Mouse (Mus musculus) MEL (cell line): ENCODE data around the gene Adamts7. TPM values are rescaled to one million over a fixed set of nuclear protein-coding genes. Genes with fewer than 3 reads are reported as not detected.

Source experiments
- DNase-seq: peaks from one replicate; pipeline ENCODE4 v3.0.0; 2011; ENCODE audit warnings: low read depth, low spot score
- H3K27ac ChIP-seq: 2 replicates; pipeline ENCODE4 v1.5.1; 2012; ENCODE audit warnings: low read depth, mild to moderate bottlenecking, control low read depth, low read length, moderate library complexity; ENCODE audit not compliant: control insufficient read depth
- H3K27me3 ChIP-seq, 2 experiments: fragments of 150-350 bp in 1 of 2; sonication (generic) in 1 of 2; 2 replicates each; pipeline ENCODE4 v1.6.1; 2012; ENCODE audit warnings: low read length in 2 of 2, mild to moderate bottlenecking in 2 of 2, improper control_type of control experiment in 1 of 2, moderate library complexity in 1 of 2; ENCODE audit not compliant: insufficient read depth in 2 of 2, control insufficient read depth in 1 of 2
- H3K36me3 ChIP-seq, 2 experiments: 2 replicates each; pipeline ENCODE4 v1.6.1; 2012 to 2014; ENCODE audit warnings: low read length in 2 of 2, improper control_type of control experiment in 1 of 2, inconsistent platforms in 1 of 2, mild to moderate bottlenecking in 1 of 2; ENCODE audit not compliant: insufficient read depth in 2 of 2, control insufficient read depth in 1 of 2
- H3K4me1 ChIP-seq, 2 experiments: fragments of 150-350 bp in 1 of 2; sonication (generic) in 1 of 2; 2 replicates each; pipeline ENCODE4 v1.6.1; 2012; ENCODE audit warnings: low read length in 2 of 2, improper control_type of control experiment in 1 of 2, mild to moderate bottlenecking in 1 of 2; ENCODE audit not compliant: insufficient read depth in 2 of 2, control insufficient read depth in 1 of 2
- H3K4me3 ChIP-seq, 2 experiments: fragments of 150-350 bp in 1 of 2; sonication (generic) in 1 of 2; 2 replicates each; pipeline ENCODE4 v1.5.1; 2012; ENCODE audit warnings: low read depth in 2 of 2, low read length in 2 of 2, mild to moderate bottlenecking in 2 of 2, moderate library complexity in 2 of 2, control low read depth in 1 of 2, improper control_type of control experiment in 1 of 2; ENCODE audit not compliant: control insufficient read depth in 1 of 2, insufficient read depth in 1 of 2
- H3K79me2 ChIP-seq: 2 replicates; pipeline ENCODE4 v1.6.1; 2012; ENCODE audit warnings: mild to moderate bottlenecking, low read length, moderate library complexity; ENCODE audit not compliant: control insufficient read depth, poor library complexity, insufficient read depth
- H3K9ac ChIP-seq: 2 replicates; pipeline ENCODE4 v1.6.1; 2012; ENCODE audit warnings: low read depth, mild to moderate bottlenecking, control low read depth, low read length, moderate library complexity; ENCODE audit not compliant: control insufficient read depth, poor library complexity, severe bottlenecking
- H3K9me3 ChIP-seq: fragments of 150-350 bp; sonication (generic); replicated peaks from 2 replicates; pipeline ENCODE4 v1.6.1; 2012; ENCODE audit warnings: mild to moderate bottlenecking, low read length, improper control_type of control experiment, moderate library complexity; ENCODE audit not compliant: insufficient read depth
- BHLHE40 ChIP-seq: IDR thresholded peaks from 2 replicates; pipeline ENCODE4 v1.6.1; 2012; ENCODE audit warnings: low read depth, mild to moderate bottlenecking, inconsistent platforms, low read length, improper control_type of control experiment, borderline replicate concordance
- E2F4 ChIP-seq: IDR thresholded peaks from 2 replicates; pipeline ENCODE4 v1.6.1; 2011; ENCODE audit warnings: low read depth, low read length, improper control_type of control experiment, borderline replicate concordance
- EP300 ChIP-seq, 2 experiments: IDR thresholded peaks; 2 replicates each; pipeline ENCODE4 v1.6.1; 2011; ENCODE audit warnings: improper control_type of control experiment in 2 of 2, low read length in 2 of 2, low read depth in 1 of 2, mild to moderate bottlenecking in 1 of 2
- ETS1 ChIP-seq: IDR thresholded peaks from 2 replicates; pipeline ENCODE4 v1.6.1; 2012; ENCODE audit warnings: low read depth, mild to moderate bottlenecking, inconsistent platforms, low read length, improper control_type of control experiment, moderate library complexity
- GATA1 ChIP-seq: IDR thresholded peaks from 2 replicates; pipeline ENCODE4 v1.6.1; 2011; ENCODE audit warnings: low read depth, low read length, improper control_type of control experiment
- MAFK ChIP-seq: IDR thresholded peaks from 2 replicates; pipeline ENCODE4 v1.6.1; 2011; ENCODE audit warnings: low read depth, mild to moderate bottlenecking, low read length, improper control_type of control experiment, borderline replicate concordance
- MAZ ChIP-seq: IDR thresholded peaks from 2 replicates; pipeline ENCODE4 v1.6.1; 2012; ENCODE audit warnings: low read depth, mild to moderate bottlenecking, inconsistent platforms, low read length, improper control_type of control experiment
- MEF2A ChIP-seq: IDR thresholded peaks from 2 replicates; pipeline ENCODE4 v1.6.1; 2014; ENCODE audit warnings: low read depth, mild to moderate bottlenecking, inconsistent platforms, low read length, improper control_type of control experiment; ENCODE audit not compliant: poor library complexity, insufficient replicate concordance, severe bottlenecking; ENCODE audit errors: extremely low read depth
- MYB ChIP-seq: IDR thresholded peaks from 2 replicates; pipeline ENCODE4 v1.6.1; 2011; ENCODE audit warnings: mild to moderate bottlenecking, low read depth, low read length, improper control_type of control experiment
- MYC ChIP-seq: IDR thresholded peaks from 2 replicates; pipeline ENCODE4 v1.6.1; 2011; ENCODE audit warnings: low read depth, mild to moderate bottlenecking, low read length, improper control_type of control experiment, moderate library complexity
- NELFE ChIP-seq: IDR thresholded peaks from 2 replicates; pipeline ENCODE4 v1.6.1; 2011; ENCODE audit warnings: low read depth, low read length, improper control_type of control experiment
- NRF1 ChIP-seq: IDR thresholded peaks from 2 replicates; pipeline ENCODE4 v1.6.1; 2014; ENCODE audit warnings: low read depth, mild to moderate bottlenecking, inconsistent platforms, low read length, improper control_type of control experiment, moderate library complexity; ENCODE audit not compliant: poor library complexity, insufficient read depth, severe bottlenecking
- POLR2A ChIP-seq, 2 experiments: IDR thresholded peaks; 2 replicates each; pipeline ENCODE4 v1.6.1; 2011 to 2012; ENCODE audit warnings: low read length in 2 of 2, mild to moderate bottlenecking in 2 of 2, control low read depth in 1 of 2, improper control_type of control experiment in 1 of 2, low read depth in 1 of 2, moderate library complexity in 1 of 2; ENCODE audit not compliant: control insufficient read depth in 1 of 2, insufficient read depth in 1 of 2, poor library complexity in 1 of 2
- POLR2AphosphoS5 ChIP-seq: IDR thresholded peaks from 2 replicates; pipeline ENCODE4 v1.6.1; 2012; ENCODE audit warnings: low read depth, borderline replicate concordance, mild to moderate bottlenecking, inconsistent platforms, low read length, moderate library complexity, mixed read lengths
- RAD21 ChIP-seq: IDR thresholded peaks from 2 replicates; pipeline ENCODE4 v1.6.1; 2011; ENCODE audit warnings: mild to moderate bottlenecking, low read depth, low read length, improper control_type of control experiment
- RCOR1 ChIP-seq: IDR thresholded peaks from 2 replicates; pipeline ENCODE4 v1.6.1; 2012; ENCODE audit warnings: low read depth, mild to moderate bottlenecking, inconsistent platforms, low read length, improper control_type of control experiment
- SIN3A ChIP-seq: IDR thresholded peaks from 2 replicates; pipeline ENCODE4 v1.6.1; 2012; ENCODE audit warnings: low read length, improper control_type of control experiment, inconsistent platforms
- TAL1 ChIP-seq: IDR thresholded peaks from 2 replicates; pipeline ENCODE4 v1.6.1; 2012; ENCODE audit warnings: mild to moderate bottlenecking, inconsistent platforms, low read length, moderate library complexity, mixed read lengths
- TCF12 ChIP-seq: IDR thresholded peaks from 2 replicates; pipeline ENCODE4 v1.6.1; 2014; ENCODE audit warnings: low read depth, mild to moderate bottlenecking, inconsistent platforms, low read length, improper control_type of control experiment, moderate library complexity
- UBTF ChIP-seq: IDR thresholded peaks from 2 replicates; pipeline ENCODE4 v1.6.1; 2012; ENCODE audit warnings: low read depth, mild to moderate bottlenecking, inconsistent platforms, low read length, improper control_type of control experiment, moderate library complexity, borderline replicate concordance; ENCODE audit not compliant: insufficient read depth
- USF1 ChIP-seq: IDR thresholded peaks from 2 replicates; pipeline ENCODE4 v1.6.1; 2014; ENCODE audit warnings: low read depth, mild to moderate bottlenecking, inconsistent platforms, low read length, improper control_type of control experiment, moderate library complexity
- USF2 ChIP-seq, 2 experiments: IDR thresholded peaks; 2 replicates each; pipeline ENCODE4 v1.6.1; 2011 to 2012; ENCODE audit warnings: improper control_type of control experiment in 2 of 2, low read length in 2 of 2, borderline replicate concordance in 1 of 2, inconsistent platforms in 1 of 2, low read depth in 1 of 2, mild to moderate bottlenecking in 1 of 2; ENCODE audit not compliant: insufficient read depth in 1 of 2
- ZC3H11A ChIP-seq: IDR thresholded peaks from 2 replicates; pipeline ENCODE4 v1.6.1; 2012; ENCODE audit warnings: low read depth, mild to moderate bottlenecking, inconsistent platforms, low read length, improper control_type of control experiment
- ZNF384 ChIP-seq: IDR thresholded peaks from 2 replicates; pipeline ENCODE4 v1.6.1; 2012; ENCODE audit warnings: low read depth, mild to moderate bottlenecking, inconsistent platforms, low read length, improper control_type of control experiment
- polyA plus RNA-seq, 2 experiments: library from polyadenylated mRNA; stranded (reverse) in 1 of 2; unstranded in 1 of 2; fragments of >175 nt in 1 of 2; fragments of >200 nt in 1 of 2; gene quantifications; 2 replicates each; pipeline versions ENCODE4 v1.2.1 to v1.2.4; 2012; ENCODE audit warnings: low replicate concordance in 2 of 2, low read depth in 1 of 2; ENCODE audit not compliant: insufficient read length in 2 of 2, insufficient read depth in 1 of 2, missing spikeins in 1 of 2
- total RNA-seq: library from RNA; depleted of rRNA; stranded (reverse); fragments of 300-350 nt; gene quantifications from 2 replicates; pipeline ENCODE4 v1.2.3, GENCODE M21; 2012

Adamts7 gene
- total and polyA plus RNA-seq, 3 experiments = 0.03 TPM; not detected in 2

GRCm38 (mm10) chr9:90169965-90170364, 7.1 kb downstream of the Adamts7 start:
- Histone ChIP-seq H3K9ac (no peak overlapping the region), H3K79me2 (no peaks in the 10 kb centered on the region), H3K36me3 (no peaks in the 10 kb centered on the region), H3K27me3 (no peaks in the 10 kb centered on the region), H3K4me1 (no peaks in the 10 kb centered on the region), H3K4me3 (no peak overlapping the region), H3K9me3 (no peaks in the 10 kb centered on the region), H3K27ac (no peak overlapping the region)
- TF ChIP-seq POLR2A (IDR thresholded peaks at IDR 0.05; ENCODE audit: control insufficient read depth in 1 of 2, insufficient read depth in 1 of 2, low read depth in 1 of 2, low read length in 2 of 2, poor library complexity in 1 of 2) (no peak), MAZ (no peak), RAD21 (no peak), NELFE (no peak), USF1 (no peak), POLR2AphosphoS5 (no peak), NRF1 (no peak), MYB (no peak), EP300 (IDR thresholded peaks at IDR 0.05; ENCODE audit: low read depth in 1 of 2, low read length in 2 of 2) (no peak), ZC3H11A (no peak), E2F4 (no peak), TAL1 (no peak), TCF12 (no peak), BHLHE40 (no peak), UBTF (no peak), ETS1 (no peak)
- no peak for DNase-seq

- Histone ChIP-seq H3K79me2 (no peaks in the 10 kb centered on the region), H3K4me1 (no peaks in the 10 kb centered on the region), H3K4me3 (no peak overlapping the region), H3K27ac (no peak overlapping the region), H3K9ac (no peak overlapping the region), H3K36me3 (no peaks in the 10 kb centered on the region), H3K9me3 (no peaks in the 10 kb centered on the region), H3K27me3 (no peaks in the 10 kb centered on the region)
- TF ChIP-seq GATA1 = no peak
- TF ChIP-seq MAFK = no peak
- TF ChIP-seq MEF2A = no peak
- no peak for TF ChIP-seq NRF1
- TF ChIP-seq ZNF384 = no peak
- TF ChIP-seq POLR2AphosphoS5 = no peak
- TF ChIP-seq SIN3A = no peak
- TF ChIP-seq MYB = no peak
- TF ChIP-seq ZC3H11A = no peak
- no peak for TF ChIP-seq USF2 (IDR thresholded peaks at IDR 0.05; ENCODE audit: borderline replicate concordance in 1 of 2, insufficient read depth in 1 of 2, low read depth in 1 of 2, low read length in 2 of 2)
- no peak for TF ChIP-seq UBTF
- TF ChIP-seq E2F4 = no peak
- no peak for TF ChIP-seq RCOR1
- no peak for TF ChIP-seq MYC
- DNase-seq = no peak
These were observed 8.6 kb downstream of the Adamts7 start for GRCm38 (mm10) chr9:90171421-90171820.
